Mouse (Mus musculus): ENCODE measurements around the gene Ucp3. TPM values are rescaled to one million over a fixed set of nuclear protein-coding genes. Genes with fewer than 3 reads are reported as not detected.

The Ucp3 gene
- total and polyA plus RNA-seq, 3 experiments, result 0.13 TPM; not detected in 2

GRCm38 (mm10) chr7:100459862-100460261 is 12.9 kb upstream of the Ucp3 start:
- peaks cover 43 to 95% of the 10 kb centered on the region in 2 experiments for H3K36me3 ChIP-seq (replicated peaks in 1 of 2; ENCODE audit: control insufficient read depth in 1 of 2, insufficient read depth in 1 of 2, low read length in 1 of 2)
- no peak for TF ChIP-seq ZC3H11A (IDR thresholded peaks at IDR 0.05; ENCODE audit: low read depth, low read length)
- no peak for TF ChIP-seq SIN3A (IDR thresholded peaks at IDR 0.05; ENCODE audit: low read length)
- no peak for TF ChIP-seq ZKSCAN1 (IDR thresholded peaks at IDR 0.05; ENCODE audit: borderline replicate concordance, low read depth, low read length)
- no peak for TF ChIP-seq CHD2 (IDR thresholded peaks at IDR 0.05; ENCODE audit: low read length)
- TF ChIP-seq MEF2A (IDR thresholded peaks at IDR 0.05; ENCODE audit: borderline replicate concordance, low read depth, low read length), result no peak
- no peak for TF ChIP-seq SMC3 (IDR thresholded peaks at IDR 0.05; ENCODE audit: low read depth, low read length)
- TF ChIP-seq RAD21 (IDR thresholded peaks at IDR 0.05; ENCODE audit: low read depth, low read length), result no peak
- no peak for TF ChIP-seq GABPA (IDR thresholded peaks at IDR 0.05; ENCODE audit: insufficient replicate concordance, low read depth, low read length)
- TF ChIP-seq MYC (IDR thresholded peaks at IDR 0.05; ENCODE audit: low read depth, low read length), result no peak
- no peak for TF ChIP-seq JUND (conservative IDR thresholded peaks at IDR 0.05; ENCODE audit: low read depth, low read length)
- no peak for TF ChIP-seq ZMIZ1 (IDR thresholded peaks at IDR 0.05; ENCODE audit: low read depth, low read length)
- no peak for TF ChIP-seq CTCF (conservative IDR thresholded peaks at IDR 0.05 in 1 of 2, IDR thresholded peaks at IDR 0.05 in 1 of 2; ENCODE audit: low read depth in 2 of 2, low read length in 2 of 2)
- no peak for TF ChIP-seq ZNF384 (IDR thresholded peaks at IDR 0.05; ENCODE audit: low read depth, low read length)
- TF ChIP-seq POLR2AphosphoS2 (IDR thresholded peaks at IDR 0.05; ENCODE audit: low read depth, low read length), result no peak
- TF ChIP-seq BHLHE40 (IDR thresholded peaks at IDR 0.05; ENCODE audit: low read depth, low read length), result no peak
- no peaks in the 10 kb centered on the region for H3K27me3 ChIP-seq (replicated peaks)
- H3K9me3 ChIP-seq (replicated peaks; ENCODE audit: low read length), result no peaks in the 10 kb centered on the region
- H3K27ac ChIP-seq (ENCODE audit: insufficient read depth, low read depth), result no peak overlapping the region
- no peak overlapping the region for H3K4me3 ChIP-seq (replicated peaks in 1 of 3; ENCODE audit: low read depth in 2 of 3, low read length in 2 of 3, poor library complexity in 1 of 3)
- peaks cover 0 to 26% of the 10 kb centered on the region in 2 experiments; a peak in 2 of 4 replicates for H3K4me1 ChIP-seq (ENCODE audit: control insufficient read depth in 1 of 2, insufficient read depth in 2 of 2)
- H3K9ac ChIP-seq (ENCODE audit: insufficient read depth, low read depth), result no peak overlapping the region
- DNase-seq (ENCODE audit: extremely low read depth), result no peak
- in situ Hi-C loops (cut with MboI; ENCODE audit: low pct_ligation_motif_present, low pct_unique_long_range_greater_than_20kb, low sequenced_read_pairs) (no loop called here), dilution Hi-C loops (cut with MboI; ENCODE audit: extremely low pct_ligation_motif_present, extremely low pct_unique_long_range_greater_than_20kb, low sequenced_read_pairs) (no loop called here)
- no peaks in the 10 kb centered on the region for H3K79me2 ChIP-seq (replicated peaks; ENCODE audit: control insufficient read depth, extremely low read depth, insufficient read depth, poor library complexity, severe bottlenecking)
- H3K4me2 ChIP-seq (ENCODE audit: insufficient read depth, low read depth, poor library complexity, severe bottlenecking), result no peak overlapping the region

GRCm38 (mm10) chr7:100461621-100462151 is 11.1 kb upstream of the Ucp3 start:
- H3K4me2 ChIP-seq (ENCODE audit: insufficient read depth, low read depth, poor library complexity, severe bottlenecking), result no peak overlapping the region
- H3K27me3 ChIP-seq (replicated peaks), result no peaks in the 10 kb centered on the region
- peaks cover 28 to 95% of the 10 kb centered on the region in 2 experiments for H3K36me3 ChIP-seq (replicated peaks in 1 of 2; ENCODE audit: control insufficient read depth in 1 of 2, insufficient read depth in 1 of 2, low read length in 1 of 2)
- no peaks in the 10 kb centered on the region for H3K79me2 ChIP-seq (replicated peaks; ENCODE audit: control insufficient read depth, extremely low read depth, insufficient read depth, poor library complexity, severe bottlenecking)
- no peaks in the 10 kb centered on the region for H3K9me3 ChIP-seq (replicated peaks; ENCODE audit: low read length)
- in situ Hi-C loops (cut with MboI; ENCODE audit: low pct_ligation_motif_present, low pct_unique_long_range_greater_than_20kb, low sequenced_read_pairs) (no loop called here), dilution Hi-C loops (cut with MboI; ENCODE audit: extremely low pct_ligation_motif_present, extremely low pct_unique_long_range_greater_than_20kb, low sequenced_read_pairs) (no loop called here)
- DNase-seq (ENCODE audit: extremely low read depth), result no peak
- H3K4me1 ChIP-seq (ENCODE audit: control insufficient read depth in 1 of 2, insufficient read depth in 2 of 2), result peaks cover 0 to 26% of the 10 kb centered on the region in 2 experiments; a peak in 2 of 4 replicates
- no peak overlapping the region for H3K4me3 ChIP-seq (replicated peaks in 1 of 3; ENCODE audit: low read depth in 2 of 3, low read length in 2 of 3, poor library complexity in 1 of 3)
- no peak for TF ChIP-seq GABPA (IDR thresholded peaks at IDR 0.05; ENCODE audit: insufficient replicate concordance, low read depth, low read length)
- TF ChIP-seq E2F4 (IDR thresholded peaks at IDR 0.05; ENCODE audit: insufficient replicate concordance, low read depth, low read length), result no peak
- TF ChIP-seq MAX (IDR thresholded peaks at IDR 0.05; ENCODE audit: low read length), result no peak
- H3K9ac ChIP-seq (ENCODE audit: insufficient read depth, low read depth), result no peak overlapping the region
- H3K27ac ChIP-seq (ENCODE audit: insufficient read depth, low read depth), result no peak overlapping the region
